Mouse (Mus musculus): ENCODE results near the gene Cx3cr1. TPM values are rescaled to one million over a fixed set of nuclear protein-coding genes. Genes with fewer than 3 reads are reported as not detected.

Cx3cr1 gene
- polyA plus RNA-seq, 1 experiment from 2014 or later = 1.8 TPM

DNA sequence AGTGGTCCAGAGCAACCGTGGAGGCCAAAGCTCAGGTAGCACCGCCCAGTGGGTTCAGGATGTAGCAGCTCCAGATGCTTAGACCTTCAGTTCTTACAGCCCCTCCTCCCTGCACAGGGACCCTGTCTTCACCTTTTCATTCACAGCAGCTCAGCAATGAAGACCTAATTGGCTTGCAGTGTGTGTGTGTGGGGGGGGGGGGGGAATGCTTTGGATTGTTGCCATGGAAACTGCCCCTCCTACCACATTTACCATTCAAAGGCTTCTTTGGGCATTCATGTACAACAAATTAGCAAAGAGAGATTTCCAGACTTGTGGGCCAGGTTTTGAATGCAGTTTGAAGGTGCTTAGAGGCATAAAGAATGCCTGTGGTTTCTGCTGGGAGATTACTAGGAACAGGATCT lies 180.8 kb downstream of the Cx3cr1 start:
- WGBS (ENCODE audit: insufficient replicate concordance) = 61% methylated on average over 2 of the region's 2 CpGs
- no peak for DNase-seq
- H3K4me1 ChIP-seq (ENCODE audit: insufficient read depth) = no peaks in the 10 kb centered on the region
- no peak overlapping the region for H3K4me3 ChIP-seq (ENCODE audit: low read depth, low read length)
- no peaks in the 10 kb centered on the region for H3K36me3 ChIP-seq (replicated peaks; ENCODE audit: insufficient read depth, low read length)
- ATAC-seq = no peak
- no peak for TF ChIP-seq CTCF (IDR thresholded peaks at IDR 0.05; ENCODE audit: low read depth)
- TF ChIP-seq EP300 (IDR thresholded peaks at IDR 0.05; ENCODE audit: low read depth) = no peak
- no peak overlapping the region for H3K4me2 ChIP-seq (ENCODE audit: low read depth, low read length)
- no peak overlapping the region for H3K9ac ChIP-seq (replicated peaks)
- H3K27me3 ChIP-seq (ENCODE audit: insufficient read depth, low read length) = no peaks in the 10 kb centered on the region
- H3K9me3 ChIP-seq (ENCODE audit: low read length) = no peaks in the 10 kb centered on the region
- H3K27ac ChIP-seq (ENCODE audit: low read depth) = no peak overlapping the region

DNA sequence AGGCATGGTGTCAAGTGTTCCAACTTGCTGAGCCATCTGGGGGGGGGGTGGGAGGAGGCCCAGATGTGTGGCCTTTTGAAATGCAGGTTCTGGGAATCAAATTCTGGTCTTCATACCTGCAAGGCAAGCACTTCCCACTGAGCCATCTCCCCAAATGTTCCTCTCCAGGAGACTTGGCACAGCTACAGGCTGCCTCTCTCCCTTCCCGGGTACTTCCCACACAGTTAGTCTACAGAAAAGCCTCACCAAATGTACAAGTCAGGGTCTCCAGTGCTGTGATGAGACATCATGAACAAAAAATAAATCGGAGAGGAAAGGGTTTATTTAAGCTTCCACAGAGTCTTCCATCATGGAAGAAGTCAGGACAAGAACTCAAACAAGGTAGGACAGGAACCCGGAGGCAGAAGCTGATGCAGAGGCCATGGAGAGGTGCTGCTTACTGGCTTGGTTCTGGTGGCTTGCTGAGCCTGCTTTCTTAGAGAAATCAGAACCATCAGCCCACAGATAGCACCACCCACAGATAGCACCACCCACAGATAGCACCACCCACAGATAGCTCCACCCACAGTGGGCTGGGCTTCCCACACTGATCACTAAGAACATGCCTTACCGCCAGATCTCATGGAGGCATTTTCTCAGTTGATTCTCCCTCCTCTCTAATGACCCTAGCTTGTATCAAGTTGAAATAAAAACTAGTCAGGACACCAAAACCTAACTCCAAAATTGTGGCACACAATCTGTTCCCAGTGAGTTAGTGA lies 182.4 kb downstream of the Cx3cr1 start:
- DNase-seq (peak; percentile 24), ATAC-seq (no peak)
- no peaks in the 10 kb centered on the region for H3K36me3 ChIP-seq (replicated peaks; ENCODE audit: insufficient read depth, low read length)
- H3K4me3 ChIP-seq (ENCODE audit: low read depth, low read length) = no peak overlapping the region
- no peak for TF ChIP-seq EP300 (IDR thresholded peaks at IDR 0.05; ENCODE audit: low read depth)
- TF ChIP-seq CTCF (IDR thresholded peaks at IDR 0.05; ENCODE audit: low read depth) = no peak
- no peaks in the 10 kb centered on the region for H3K4me1 ChIP-seq (ENCODE audit: insufficient read depth)
- H3K27me3 ChIP-seq (ENCODE audit: insufficient read depth, low read length) = no peaks in the 10 kb centered on the region
- no peak overlapping the region for H3K27ac ChIP-seq (ENCODE audit: low read depth)
- no peak overlapping the region for H3K9ac ChIP-seq (replicated peaks)
- no peaks in the 10 kb centered on the region for H3K9me3 ChIP-seq (ENCODE audit: low read length)
- 75% methylated on average over 4 of the region's 4 CpGs for WGBS (ENCODE audit: insufficient replicate concordance)
- H3K4me2 ChIP-seq (ENCODE audit: low read depth, low read length) = no peak overlapping the region

DNA sequence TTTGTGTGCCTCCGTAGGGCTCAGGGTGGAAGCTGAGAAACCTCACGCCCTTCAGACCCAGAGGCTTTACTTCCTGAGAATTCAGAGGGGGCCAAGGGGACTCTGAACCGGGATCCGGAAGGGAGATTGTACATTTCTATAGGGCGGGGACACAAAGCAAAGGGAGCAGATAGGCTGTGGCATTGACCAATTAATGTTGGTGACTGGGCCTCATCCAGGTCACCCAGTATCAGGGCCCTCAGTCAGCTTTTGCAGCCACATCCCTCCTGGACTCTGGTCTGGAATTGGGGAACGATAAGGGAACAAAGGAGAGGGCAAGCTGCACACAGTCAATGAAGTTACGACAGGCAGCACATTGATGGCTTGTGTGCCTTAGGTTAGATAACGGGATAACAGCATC lies 215.5 kb downstream of the Cx3cr1 start:
- Histone ChIP-seq H3K9me3 (ENCODE audit: low read length) (no peaks in the 10 kb centered on the region), H3K27ac (ENCODE audit: low read depth) (peak overlapping the region; percentile 49; the same call in 1 of the 2 replicates), H3K9ac (replicated peaks) (no peak overlapping the region), H3K36me3 (replicated peaks; ENCODE audit: insufficient read depth, low read length) (no peaks in the 10 kb centered on the region), H3K27me3 (ENCODE audit: insufficient read depth, low read length) (no peaks in the 10 kb centered on the region), H3K4me3 (ENCODE audit: low read depth, low read length) (no peak overlapping the region), H3K4me1 (ENCODE audit: insufficient read depth) (0 out of 2 replicates have a peak, but pooled peaks cover 3% of the 10 kb centered on the region), H3K4me2 (ENCODE audit: low read depth, low read length) (no peak overlapping the region)
- WGBS (ENCODE audit: insufficient replicate concordance) = 59% methylated on average over 8 of the region's 8 CpGs
- TF ChIP-seq CTCF (IDR thresholded peaks at IDR 0.05; ENCODE audit: low read depth) (no peak), EP300 (IDR thresholded peaks at IDR 0.05; ENCODE audit: low read depth) (no peak)
- no peak for DNase-seq
- ATAC-seq = peak; percentile 89

DNA sequence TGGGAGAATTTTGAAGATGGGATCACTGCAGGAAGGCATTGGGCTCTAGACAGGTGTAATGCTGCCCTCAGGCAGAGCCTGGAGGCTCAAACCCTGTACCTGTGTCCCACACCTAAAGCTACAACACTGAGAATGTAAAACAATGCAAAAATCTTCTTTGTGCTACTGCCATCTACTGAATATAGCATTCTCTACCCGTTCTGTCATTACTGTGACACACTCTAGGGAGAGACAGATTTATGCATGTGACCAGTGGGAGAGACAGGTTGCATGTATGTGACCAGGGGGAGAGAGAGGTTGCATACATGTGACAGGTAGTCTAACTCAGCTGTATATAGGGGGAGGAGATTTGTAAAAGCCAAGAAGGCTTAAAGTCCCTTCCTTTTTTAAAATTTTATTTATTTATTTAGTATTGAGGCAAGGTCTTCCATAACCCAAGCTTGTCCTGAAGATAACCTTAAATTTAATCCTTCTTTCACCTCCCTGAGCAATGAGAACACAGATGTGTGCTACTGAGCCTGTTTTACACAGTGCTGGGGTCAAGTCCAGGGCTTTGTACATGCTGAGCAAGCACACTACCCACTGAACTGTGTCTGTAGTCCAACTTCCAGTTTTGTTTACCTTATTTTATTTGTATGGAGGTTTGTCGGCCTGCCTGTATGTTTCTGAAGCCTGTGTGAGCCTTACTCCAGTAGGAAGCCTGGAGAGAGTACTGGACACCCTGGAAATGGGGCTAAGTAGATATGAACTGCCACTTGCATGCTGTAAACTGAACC lies 216.4 kb downstream of the Cx3cr1 start:
- Histone ChIP-seq H3K27ac (ENCODE audit: low read depth) (peak overlapping the region; percentile 49), H3K27me3 (ENCODE audit: insufficient read depth, low read length) (no peaks in the 10 kb centered on the region), H3K4me1 (ENCODE audit: insufficient read depth) (0 out of 2 replicates have a peak, but pooled peaks cover 3% of the 10 kb centered on the region), H3K9me3 (ENCODE audit: low read length) (no peaks in the 10 kb centered on the region), H3K4me3 (ENCODE audit: low read depth, low read length) (no peak overlapping the region), H3K9ac (replicated peaks) (no peak overlapping the region), H3K4me2 (ENCODE audit: low read depth, low read length) (no peak overlapping the region), H3K36me3 (replicated peaks; ENCODE audit: insufficient read depth, low read length) (no peaks in the 10 kb centered on the region)
- TF ChIP-seq CTCF (IDR thresholded peaks at IDR 0.05; ENCODE audit: low read depth) = no peak
- no peak for TF ChIP-seq EP300 (IDR thresholded peaks at IDR 0.05; ENCODE audit: low read depth)
- DNase-seq = no peak
- 49% methylated on average over 2 of the region's 2 CpGs for WGBS (ENCODE audit: insufficient replicate concordance)
- ATAC-seq = peak; percentile 64

DNA sequence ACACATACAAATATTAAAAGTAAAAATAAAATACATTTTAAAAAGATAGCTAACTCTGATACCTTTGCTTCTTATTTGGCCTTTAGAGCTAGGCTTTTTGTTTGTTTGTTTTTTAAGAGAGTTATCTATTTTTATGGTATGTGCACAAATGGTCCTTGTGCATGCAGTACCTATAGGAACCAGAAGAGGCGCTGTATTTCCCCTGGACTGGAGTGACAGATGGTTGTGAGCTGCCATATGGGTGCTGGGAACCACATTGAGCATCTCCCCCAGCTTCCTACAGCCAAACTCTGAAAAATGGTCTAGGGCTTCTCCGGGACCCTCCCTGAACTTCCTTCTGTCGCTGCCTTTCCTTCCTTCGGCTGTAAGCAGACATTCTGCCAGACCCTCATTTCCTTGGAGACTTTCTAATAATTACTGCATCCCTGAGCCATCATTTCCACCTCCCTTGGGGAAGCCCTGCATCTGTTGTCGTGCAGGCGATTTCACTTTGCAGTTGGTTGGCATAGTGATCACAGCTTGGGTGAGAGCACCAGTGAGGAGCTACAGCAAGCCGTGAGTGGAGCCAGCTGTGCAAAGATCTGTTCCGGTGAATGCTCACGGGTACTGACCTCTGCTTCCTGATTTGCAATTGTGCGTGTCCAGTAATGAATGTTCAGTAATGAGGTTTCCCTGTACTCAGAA lies 217.2 kb downstream of the Cx3cr1 start:
- TF ChIP-seq CTCF (IDR thresholded peaks at IDR 0.05; ENCODE audit: low read depth) = peak; percentile 50
- no peak for TF ChIP-seq EP300 (IDR thresholded peaks at IDR 0.05; ENCODE audit: low read depth)
- WGBS (ENCODE audit: insufficient replicate concordance) = 69% methylated on average over 10 of the region's 10 CpGs
- Histone ChIP-seq H3K4me1 (ENCODE audit: insufficient read depth) (0 out of 2 replicates have a peak, but pooled peaks cover 3% of the 10 kb centered on the region), H3K27ac (ENCODE audit: low read depth) (no peak overlapping the region), H3K4me3 (ENCODE audit: low read depth, low read length) (no peak overlapping the region), H3K9ac (replicated peaks) (no peak overlapping the region), H3K9me3 (ENCODE audit: low read length) (no peaks in the 10 kb centered on the region), H3K36me3 (replicated peaks; ENCODE audit: insufficient read depth, low read length) (no peaks in the 10 kb centered on the region), H3K4me2 (ENCODE audit: low read depth, low read length) (no peak overlapping the region), H3K27me3 (ENCODE audit: insufficient read depth, low read length) (no peaks in the 10 kb centered on the region)
- DNase-seq (no peak), ATAC-seq (no peak)

Other genes starting within 250 kb of the Cx3cr1 start
- gene Scn11a, start 244.4 kb downstream of the Cx3cr1 start, polyA plus RNA-seq (2015; fragmentation: Nextera tagmentation; extraction: Ambion mirVana) = not detected in 2 replicates
- 9.8 and 13.9 TPM in 2 replicates for gene Wdr48, start 175.0 kb downstream of the Cx3cr1 start, polyA plus RNA-seq (2015; fragmentation: Nextera tagmentation; extraction: Ambion mirVana)
- 6.8 and 8.8 TPM in 2 replicates for gene Gorasp1, start 132.3 kb downstream of the Cx3cr1 start, polyA plus RNA-seq (2015; fragmentation: Nextera tagmentation; extraction: Ambion mirVana)
- gene Ttc21a, start 132.3 kb downstream of the Cx3cr1 start, polyA plus RNA-seq (2015; fragmentation: Nextera tagmentation; extraction: Ambion mirVana) = 0.09 and 0.22 TPM in 2 replicates
- gene Csrnp1, start 85.2 kb downstream of the Cx3cr1 start, polyA plus RNA-seq (2015; fragmentation: Nextera tagmentation; extraction: Ambion mirVana) = 2.9 and 3.4 TPM in 2 replicates
- gene Xirp1, start 46.3 kb downstream of the Cx3cr1 start, polyA plus RNA-seq (2015; fragmentation: Nextera tagmentation; extraction: Ambion mirVana) = 0.13 TPM in 2 replicates
- not detected in 2 replicates for gene Ccr8, start 22.2 kb upstream of the Cx3cr1 start, polyA plus RNA-seq (2015; fragmentation: Nextera tagmentation; extraction: Ambion mirVana)
- 44.8 and 48.9 TPM in 2 replicates for gene Slc25a38, start 40.5 kb upstream of the Cx3cr1 start, polyA plus RNA-seq (2015; fragmentation: Nextera tagmentation; extraction: Ambion mirVana)
- gene Rpsa, start 57.8 kb upstream of the Cx3cr1 start, polyA plus RNA-seq (2015; fragmentation: Nextera tagmentation; extraction: Ambion mirVana) = 681 and 692 TPM in 2 replicates
- not detected in 2 replicates for gene Mobp, start 79.8 kb upstream of the Cx3cr1 start, polyA plus RNA-seq (2015; fragmentation: Nextera tagmentation; extraction: Ambion mirVana)
- 0.09 TPM in 1 of 2 replicates, not detected in the other for gene Myrip, start 231.6 kb upstream of the Cx3cr1 start, polyA plus RNA-seq (2015; fragmentation: Nextera tagmentation; extraction: Ambion mirVana)

Measured in liver, postnatal 0 days (tissue).